Mouse (Mus musculus): ENCODE results near the gene Rabggtb.

DNA sequence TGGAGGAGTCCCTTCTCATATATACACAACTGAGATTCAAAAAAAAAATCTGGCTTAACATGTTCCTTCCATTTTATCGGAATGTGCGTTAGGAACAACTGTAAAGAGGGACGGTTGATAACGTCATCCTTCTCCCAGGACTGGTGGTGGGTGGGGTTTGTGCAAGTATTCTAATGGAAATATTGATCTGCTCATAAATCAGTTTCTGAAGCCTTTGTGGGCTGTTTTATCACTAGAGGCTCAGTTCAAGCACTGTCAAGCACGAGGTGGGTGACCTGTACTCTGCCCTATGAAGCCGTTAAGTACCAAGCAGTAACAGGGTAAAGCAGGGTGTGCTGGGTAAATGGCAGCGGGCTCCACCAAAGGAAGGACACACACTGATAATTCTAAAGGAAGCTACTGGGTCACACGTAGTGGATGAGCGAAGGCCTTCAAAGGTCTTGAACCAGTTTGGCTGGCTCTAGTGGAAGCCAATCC, 47.0 kb upstream of the Rabggtb start:
- TF ChIP-seq CHD2 (IDR thresholded peaks at IDR 0.05; ENCODE audit: low read length) (no peak), CTCF (conservative IDR thresholded peaks at IDR 0.05 in 1 of 2, IDR thresholded peaks at IDR 0.05 in 1 of 2; ENCODE audit: low read depth in 2 of 2, low read length in 2 of 2) (no peak), RCOR1 (conservative IDR thresholded peaks at IDR 0.05; ENCODE audit: low read depth, low read length) (no peak), ZNF384 (IDR thresholded peaks at IDR 0.05; ENCODE audit: low read depth, low read length) (no peak), ETS1 (conservative IDR thresholded peaks at IDR 0.05; ENCODE audit: low read depth, low read length) (no peak), SMC3 (IDR thresholded peaks at IDR 0.05; ENCODE audit: low read depth, low read length) (no peak), POLR2A (IDR thresholded peaks at IDR 0.05; ENCODE audit: low read depth, low read length) (no peak), E2F4 (IDR thresholded peaks at IDR 0.05; ENCODE audit: insufficient replicate concordance, low read depth, low read length) (no peak), MEF2A (IDR thresholded peaks at IDR 0.05; ENCODE audit: borderline replicate concordance, low read depth, low read length) (no peak), ZKSCAN1 (IDR thresholded peaks at IDR 0.05; ENCODE audit: borderline replicate concordance, low read depth, low read length) (no peak), EP300 (IDR thresholded peaks at IDR 0.05; ENCODE audit: low read length) (no peak), TCF12 (IDR thresholded peaks at IDR 0.05; ENCODE audit: low read depth, low read length) (no peak), USF2 (conservative IDR thresholded peaks at IDR 0.05; ENCODE audit: low read depth, low read length) (no peak), USF1 (IDR thresholded peaks at IDR 0.05; ENCODE audit: low read depth, low read length) (no peak)

Measured in CH12.LX (cell line).